Mouse (Mus musculus) cerebellum, postnatal 36 days (tissue): ENCODE data around the gene Ube2u.

Source experiments
- DNase-seq, 2 experiments: peaks; one replicate each; pipeline ENCODE4 v3.0.0; 2021 to 2022; ENCODE audit warnings: mixed read lengths in 2 of 2

Gene Ube2u

GRCm38 (mm10) chr4:100553296-100553695, 74.6 kb downstream of the Ube2u start:
- no peak for DNase-seq

DNA sequence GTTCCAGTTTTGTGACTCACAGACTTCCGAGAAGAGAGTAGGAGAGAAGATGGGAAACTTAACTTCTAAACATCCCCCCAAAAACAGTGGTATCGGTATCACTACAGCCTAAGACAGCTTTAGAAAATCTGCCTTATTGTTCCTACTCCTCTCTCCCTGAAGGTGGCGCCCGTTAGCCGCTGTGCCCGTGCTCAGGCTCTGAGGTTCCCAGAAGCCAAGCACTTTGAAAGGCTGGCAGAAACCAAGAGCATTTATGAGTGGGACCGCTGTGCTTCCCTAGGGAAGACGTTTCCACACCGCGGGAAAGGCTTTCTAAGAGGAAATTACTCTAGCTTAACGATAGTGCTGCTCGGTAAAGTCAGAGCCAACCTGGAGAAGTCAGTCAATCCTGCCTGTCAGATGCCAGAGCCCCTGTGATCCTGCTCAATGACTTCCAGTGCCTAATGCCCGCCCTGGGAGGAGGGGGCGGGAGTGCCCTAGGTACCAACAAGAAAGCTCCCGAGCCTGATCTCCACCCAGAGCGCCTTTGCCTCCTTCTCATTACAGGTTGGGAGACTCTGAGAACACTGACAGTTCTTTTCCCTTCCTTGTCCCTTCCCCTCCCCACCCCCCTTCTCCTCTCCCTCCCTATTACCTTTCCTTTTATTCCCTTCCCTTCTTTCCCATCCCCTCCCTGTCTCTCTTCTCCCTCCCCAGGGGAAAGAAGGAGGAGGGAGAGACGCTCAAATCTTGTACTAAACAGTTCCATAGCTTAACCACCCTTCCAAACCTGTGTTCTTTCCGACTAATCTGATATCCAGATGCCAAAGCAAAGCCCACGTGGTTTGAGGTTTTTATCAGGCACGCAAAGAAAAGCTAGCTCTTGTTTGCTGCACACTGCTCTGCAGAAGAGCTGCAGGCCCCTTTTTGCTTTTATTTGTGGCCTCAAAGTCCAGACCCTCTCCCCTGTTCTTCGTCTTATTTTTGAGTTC, 109.9 kb downstream of the Ube2u start:
- peak; percentile 72 to 78 for DNase-seq

DNA sequence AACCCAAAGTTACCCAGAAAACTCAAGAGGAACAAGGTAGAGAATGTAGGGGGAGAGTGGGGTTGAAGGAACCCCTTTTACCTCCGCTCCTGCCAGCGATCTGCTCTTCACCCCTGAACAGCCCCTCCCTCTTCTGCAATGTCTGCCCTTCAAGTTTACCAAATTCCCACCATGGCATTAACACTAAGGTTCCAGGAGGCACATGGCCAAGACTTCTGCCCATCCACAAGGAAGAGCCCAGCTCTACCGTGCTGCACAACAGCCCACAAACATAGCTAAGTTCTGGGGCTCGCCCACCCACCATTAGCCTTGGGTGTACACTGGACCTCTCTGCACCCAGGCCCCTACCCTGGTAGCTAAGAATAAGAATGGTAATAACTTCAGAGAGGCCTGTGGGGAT, 117.1 kb downstream of the Ube2u start:
- no peak for DNase-seq

GRCm38 (mm10) chr4:100596630-100597029, 118.0 kb downstream of the Ube2u start:
- DNase-seq: peak; percentile 3 to 14

GRCm38 (mm10) chr4:100597049-100597448, 118.4 kb downstream of the Ube2u start:
- DNase-seq: no peak
